Mouse (Mus musculus): ENCODE measurements around the gene Dnajb5. TPM values are rescaled to one million over a fixed set of nuclear protein-coding genes. Genes with fewer than 3 reads are reported as not detected.

The Dnajb5 gene
- total RNA-seq, 2 experiments from 2014 or later, result 198 to 225 TPM

DNA sequence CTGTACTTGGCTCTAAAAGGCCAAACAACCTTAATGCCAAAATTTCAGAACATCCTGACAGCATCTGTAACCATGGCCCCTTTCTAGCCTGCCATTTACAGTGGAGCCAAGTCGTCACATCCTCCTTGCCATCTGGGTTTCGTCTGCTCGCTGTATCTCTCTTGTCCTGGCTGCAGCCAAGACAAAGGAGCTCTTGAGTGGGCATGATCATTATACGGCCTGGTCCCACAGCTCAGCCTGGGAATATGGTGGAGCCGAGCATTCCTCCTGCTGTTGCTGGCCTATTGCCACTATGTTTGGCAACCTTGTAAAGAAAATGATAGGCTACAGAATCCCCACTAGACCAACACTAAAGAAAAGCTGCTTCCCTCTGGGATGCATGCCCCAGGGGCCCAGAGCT lies 6.3 kb upstream of the Dnajb5 start:
- DNase-seq (ENCODE audit: low spot score), result no peak

DNA sequence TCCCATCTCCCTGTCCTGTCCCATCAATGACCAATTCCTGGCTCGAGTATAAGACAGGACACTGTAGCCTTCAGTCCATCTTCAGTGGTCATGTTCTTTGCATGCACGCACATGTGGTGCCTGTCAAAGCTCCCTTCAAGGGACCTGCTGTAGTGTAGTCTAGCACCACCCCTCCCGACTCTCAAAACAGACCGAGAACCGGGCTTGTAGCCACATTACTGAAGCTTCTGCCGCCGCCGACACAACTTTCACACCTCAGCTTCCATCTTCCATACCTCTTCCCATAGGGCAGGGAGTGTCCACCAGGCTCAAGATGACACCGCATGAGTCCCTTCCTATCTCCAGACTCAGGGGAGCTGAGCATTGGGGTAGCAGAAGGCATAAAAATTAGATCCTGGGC lies 5.4 kb upstream of the Dnajb5 start:
- DNase-seq (ENCODE audit: low spot score), result no peak

DNA sequence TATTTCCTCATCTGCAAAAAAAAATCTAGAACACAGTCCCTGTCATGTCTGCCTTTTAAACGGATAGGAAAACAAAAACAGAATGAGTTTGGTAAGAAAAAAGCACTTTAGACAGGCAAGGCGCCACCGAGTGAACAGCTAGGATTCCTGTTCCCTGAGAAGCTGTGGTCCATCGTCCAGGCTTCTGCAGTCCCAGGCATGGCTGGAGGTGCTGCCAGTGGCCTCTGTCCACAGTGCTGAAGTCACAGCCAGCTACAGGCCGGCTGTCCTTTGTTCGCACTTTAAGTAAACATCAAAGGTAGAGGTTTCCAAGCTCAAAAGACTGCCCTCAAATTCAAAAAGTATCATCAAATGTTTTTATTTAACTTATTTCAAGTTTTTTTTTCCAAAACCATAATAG lies 4.6 kb upstream of the Dnajb5 start:
- no peak for DNase-seq (ENCODE audit: low spot score)

DNA sequence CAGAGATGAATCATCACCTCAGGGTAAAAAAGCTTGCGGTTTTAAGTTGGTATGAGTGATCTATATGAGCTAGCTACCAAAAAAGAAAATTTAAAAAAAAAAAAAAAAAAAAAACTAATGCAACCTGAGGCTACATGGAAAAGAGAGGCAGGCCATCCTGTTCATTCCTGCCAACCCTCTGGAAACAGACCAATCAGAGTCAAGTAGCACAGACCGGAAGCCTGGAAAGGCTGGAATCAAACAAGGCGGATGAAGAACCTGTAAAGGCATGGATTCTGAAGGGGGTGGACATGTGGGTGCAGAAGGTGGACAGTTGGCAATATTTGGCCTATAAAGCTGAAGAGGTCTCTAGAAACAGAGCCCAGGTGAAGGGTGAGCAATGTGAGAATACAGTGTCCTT lies 4.2 kb upstream of the Dnajb5 start:
- no peak for DNase-seq (ENCODE audit: low spot score)

- DNase-seq (ENCODE audit: low spot score), result peak; percentile 49
Measured at GRCm38 (mm10) chr4:42945952-42946351, 3.7 kb upstream of the Dnajb5 start.

DNA sequence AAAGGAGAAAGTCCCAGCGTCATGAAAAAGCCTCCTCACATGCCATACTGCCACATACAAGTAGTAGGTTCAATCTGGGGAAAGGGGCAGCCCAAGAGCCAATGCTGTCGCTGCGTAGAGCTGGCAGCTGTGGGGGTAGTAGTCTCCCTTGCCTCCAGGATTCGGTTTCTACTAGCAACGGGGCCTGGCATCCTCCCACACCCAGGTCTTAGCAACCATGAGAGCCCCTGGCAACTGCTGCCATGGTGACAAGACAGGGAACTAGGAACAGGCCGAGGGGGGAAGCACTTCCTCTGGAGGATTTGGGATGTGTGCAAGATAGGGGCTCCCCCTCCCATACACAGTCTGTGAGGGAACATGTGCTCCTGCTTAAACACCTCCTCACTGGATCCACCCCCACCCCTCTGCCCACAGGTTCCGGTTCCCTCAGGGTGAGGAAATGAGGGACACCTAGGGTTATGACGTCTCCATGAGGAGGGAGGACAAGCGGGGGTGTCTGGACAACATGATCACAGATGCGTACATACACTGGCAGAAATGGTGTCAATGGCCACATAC lies 2.8 kb upstream of the Dnajb5 start:
- no peak for DNase-seq (ENCODE audit: low spot score)

- no peak for DNase-seq (ENCODE audit: low spot score)
Measured at GRCm38 (mm10) chr4:42948527-42948926, 1.1 kb upstream of the Dnajb5 start.

DNA sequence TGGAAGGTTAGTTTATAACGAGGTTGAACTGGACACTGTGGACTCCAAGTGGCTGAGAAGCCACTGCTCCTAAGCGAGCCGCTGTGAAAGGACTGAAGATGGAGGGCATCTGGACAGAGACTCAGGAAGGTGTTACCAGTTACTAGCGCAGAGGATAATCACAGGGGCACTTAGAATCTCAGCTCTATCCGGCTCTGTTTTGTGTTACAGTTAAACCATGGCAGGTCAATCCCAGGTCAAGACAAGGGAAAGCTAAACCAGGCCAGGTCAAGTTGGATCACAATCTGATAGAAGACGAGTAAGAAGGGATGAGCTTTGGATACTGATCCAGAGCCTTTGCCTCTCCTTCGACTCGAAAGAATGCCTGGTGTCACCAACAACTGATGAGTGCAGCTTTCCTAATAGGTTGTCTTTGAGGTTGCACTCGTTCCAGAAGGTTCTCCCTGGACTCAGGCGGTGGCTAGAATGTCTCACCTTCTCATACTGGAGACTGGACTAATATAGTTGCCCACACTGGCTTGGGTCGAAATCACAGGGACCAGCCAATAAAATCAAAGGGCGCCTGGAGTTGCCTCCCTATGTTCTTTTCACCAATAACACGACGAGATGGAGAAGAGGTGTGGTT lies 451 bp upstream of the Dnajb5 start:
- no peak for DNase-seq (ENCODE audit: low spot score)

GRCm38 (mm10) chr4:42950065-42950558 lies 498 bp downstream of the Dnajb5 start:
- peak; percentile 92 for DNase-seq (ENCODE audit: low spot score)

GRCm38 (mm10) chr4:42951206-42952195 lies 1.9 kb downstream of the Dnajb5 start:
- DNase-seq (ENCODE audit: low spot score), result peak; percentile 50

GRCm38 (mm10) chr4:42952563-42952962 lies 2.9 kb downstream of the Dnajb5 start:
- peak; percentile 91 for DNase-seq (ENCODE audit: low spot score)

GRCm38 (mm10) chr4:42953435-42954094 lies 4.0 kb downstream of the Dnajb5 start:
- peak; percentile 91 for DNase-seq (ENCODE audit: low spot score)

- DNase-seq (ENCODE audit: low spot score), result peak; percentile 83
Measured at GRCm38 (mm10) chr4:42954297-42954696, 4.7 kb downstream of the Dnajb5 start.

DNA sequence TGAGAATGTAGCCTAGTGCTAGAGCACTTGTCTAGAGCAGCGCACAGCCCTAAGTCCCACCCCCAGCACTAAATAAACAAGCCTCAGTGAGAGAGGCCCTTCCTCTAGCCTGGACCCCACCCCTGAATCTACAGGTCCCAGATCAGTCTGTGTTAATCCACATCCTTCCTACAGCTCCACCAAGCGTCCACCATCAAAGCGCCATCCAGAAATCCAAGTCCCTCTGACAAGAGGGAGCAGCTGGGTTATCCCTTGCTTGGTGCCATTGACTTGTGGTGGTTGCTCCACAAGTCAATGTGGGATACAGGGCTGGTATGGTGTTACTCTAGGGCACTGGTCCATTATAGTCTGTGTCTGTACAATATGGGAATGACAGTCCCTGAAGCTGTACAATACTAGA lies 5.6 kb downstream of the Dnajb5 start:
- DNase-seq (ENCODE audit: low spot score), result peak; percentile 38

GRCm38 (mm10) chr4:42956581-42956980 lies 7.0 kb downstream of the Dnajb5 start:
- no peak for DNase-seq (ENCODE audit: low spot score)

GRCm38 (mm10) chr4:42957306-42957705 lies 7.7 kb downstream of the Dnajb5 start:
- no peak for DNase-seq (ENCODE audit: low spot score)

- DNase-seq (ENCODE audit: low spot score), result peak; percentile 42
Measured at GRCm38 (mm10) chr4:42957979-42958378, 8.4 kb downstream of the Dnajb5 start.

DNA sequence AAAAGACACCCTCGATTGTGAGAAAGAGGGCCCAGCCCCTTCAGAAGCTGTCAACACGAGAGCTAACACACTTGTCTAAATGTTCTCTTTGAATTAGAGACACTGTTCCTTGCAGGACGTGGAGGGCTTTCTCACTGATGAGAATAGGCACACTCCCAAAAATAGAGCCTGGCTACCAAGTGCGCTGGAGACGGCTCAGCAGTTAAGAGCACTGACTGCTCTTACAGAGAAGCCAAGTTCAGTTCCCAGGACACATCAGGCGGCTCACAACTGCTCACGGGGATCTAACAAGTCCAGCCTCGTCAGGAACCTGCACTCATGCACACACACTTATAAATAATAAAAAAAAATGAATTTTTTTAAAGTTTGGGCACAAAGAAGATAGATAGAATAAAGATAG lies 9.3 kb downstream of the Dnajb5 start:
- DNase-seq (ENCODE audit: low spot score), result peak; percentile 42

DNA sequence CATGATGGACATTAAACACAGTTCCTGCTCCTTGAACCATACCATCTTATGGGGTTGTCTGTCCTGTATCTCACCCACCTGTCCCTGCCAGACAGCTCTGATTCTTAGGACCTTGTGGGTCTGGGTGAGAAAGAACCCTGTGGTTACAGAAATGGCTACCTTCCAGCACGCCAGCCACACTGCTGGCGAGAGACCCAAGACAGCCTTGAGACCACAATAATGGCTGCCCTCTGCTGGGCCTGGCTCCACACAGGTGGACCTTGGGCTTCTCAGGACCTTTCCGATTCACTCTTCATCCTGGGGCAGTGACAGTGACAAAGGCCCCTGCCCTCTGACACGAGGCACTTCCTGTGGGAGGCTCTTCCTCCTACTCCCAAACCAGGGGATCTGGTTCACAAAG lies 9.8 kb downstream of the Dnajb5 start:
- peak; percentile 43 for DNase-seq (ENCODE audit: low spot score)

- peak; percentile 70 for DNase-seq (ENCODE audit: low spot score)
Measured at GRCm38 (mm10) chr4:42961592-42961991, 12.0 kb downstream of the Dnajb5 start.

DNA sequence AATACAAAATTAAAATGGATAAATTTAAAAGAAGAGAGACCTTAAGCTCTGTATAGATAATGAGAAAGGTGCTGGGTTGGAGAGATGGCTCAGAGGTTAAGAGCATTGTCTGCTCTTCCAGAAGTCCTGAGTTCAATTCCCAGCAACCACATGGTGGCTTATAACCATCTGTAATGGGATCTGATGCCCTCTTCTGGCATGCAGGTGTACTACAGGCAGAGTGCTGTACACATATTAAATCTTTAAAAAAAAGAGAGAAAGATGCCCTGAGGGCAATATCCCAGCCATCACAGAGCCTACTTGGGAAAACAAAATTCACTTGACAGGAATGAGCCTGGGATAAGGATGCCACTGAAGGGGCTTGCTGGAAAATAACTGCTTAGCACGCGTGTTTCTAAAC lies 13.9 kb downstream of the Dnajb5 start:
- DNase-seq (ENCODE audit: low spot score), result no peak
